Mouse (Mus musculus) lung, postnatal 4 days (tissue): ENCODE data around the gene Flnb.

Experiments
- DNase-seq, 2 experiments: peaks; one replicate each; pipeline ENCODE4 v3.0.0; 2021

Flnb gene

DNA sequence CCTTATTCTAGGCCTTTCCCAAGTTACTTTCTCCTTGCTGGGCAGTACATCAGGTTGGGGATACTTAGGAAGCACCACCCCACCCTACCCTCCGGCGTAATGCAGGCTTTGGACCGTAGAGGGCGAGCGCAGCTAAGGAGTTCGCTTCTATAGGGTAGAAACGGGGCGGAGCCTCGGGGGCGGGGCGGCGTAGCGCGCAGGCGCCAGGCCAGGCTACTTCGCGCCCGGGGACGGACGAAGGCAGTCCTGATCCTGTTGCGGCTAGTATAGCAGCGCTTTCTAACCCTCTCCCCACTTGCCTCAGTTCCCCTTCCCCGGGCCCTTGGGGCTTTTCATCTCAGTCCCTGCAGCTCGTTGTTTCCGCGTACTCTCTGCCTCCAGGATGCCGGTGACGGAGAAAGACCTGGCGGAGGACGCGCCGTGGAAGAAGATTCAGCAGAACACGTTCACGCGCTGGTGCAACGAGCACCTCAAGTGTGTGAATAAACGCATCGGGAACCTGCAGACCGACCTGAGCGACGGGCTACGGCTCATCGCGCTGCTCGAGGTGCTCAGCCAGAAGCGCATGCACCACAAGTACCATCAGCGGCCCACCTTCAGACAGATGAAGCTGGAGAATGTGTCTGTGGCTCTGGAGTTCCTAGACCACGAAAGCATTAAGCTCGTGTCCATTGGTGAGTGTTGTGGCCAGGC is at the start of gene Flnb:
Flnb (plus strand) TSS at position 188 of the 693 bp plus-strand sequence.
- peak; percentile 95 to 98 for DNase-seq

DNA sequence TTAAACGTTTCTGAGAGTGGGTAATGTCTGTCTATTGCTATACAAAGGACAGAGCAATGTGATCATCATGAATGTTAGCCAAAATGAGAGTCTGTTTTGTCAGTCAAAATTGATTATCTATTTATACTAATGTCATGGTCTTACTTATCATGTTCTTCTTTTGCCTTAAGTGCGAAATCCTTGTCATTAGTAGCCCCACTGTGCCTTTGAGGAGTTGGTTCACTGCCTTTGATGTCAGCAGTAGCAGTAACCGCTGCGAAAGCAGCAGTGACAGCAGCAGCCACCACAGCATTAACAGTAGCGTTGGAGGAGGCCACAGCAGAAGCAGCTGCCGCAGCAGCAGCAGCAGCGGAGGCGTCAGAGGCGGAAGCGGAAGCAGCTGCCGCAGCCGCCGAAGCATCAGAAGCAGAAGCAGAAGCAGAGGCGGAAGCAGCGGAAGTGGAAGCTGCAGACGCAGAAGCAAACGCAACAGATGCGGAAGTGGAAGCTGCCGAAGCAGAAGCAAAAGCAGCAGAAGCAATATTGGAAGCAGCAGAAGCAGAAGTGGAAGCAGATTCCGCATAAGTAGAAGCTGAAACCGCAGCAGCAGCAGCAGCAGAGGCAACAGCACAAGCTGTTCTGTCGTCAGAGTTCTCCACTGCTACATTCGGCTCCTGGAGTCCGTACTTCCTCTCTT is 43.9 kb upstream of the Flnb start:
- DNase-seq: peak; percentile 68 to 85

- DNase-seq: no peak
Observed at GRCm38 (mm10) chr14:7786073-7786472, 31.7 kb upstream of the Flnb start.

GRCm38 (mm10) chr14:7789266-7790030 is 28.3 kb upstream of the Flnb start:
- DNase-seq: no peak

GRCm38 (mm10) chr14:7791061-7791531 is 26.7 kb upstream of the Flnb start:
- DNase-seq: no peak

GRCm38 (mm10) chr14:7791532-7792159 is 26.1 kb upstream of the Flnb start, which contains the start of gene Gm26661:
Gene Gm26661, plus strand, starts transcription at chr14:7791587.
- DNase-seq: peak; percentile 75 to 89

- no peak for DNase-seq
Observed at GRCm38 (mm10) chr14:7795961-7796360, 21.8 kb upstream of the Flnb start.

- no peak for DNase-seq
Observed at GRCm38 (mm10) chr14:7800611-7801010, 17.1 kb upstream of the Flnb start.

DNA sequence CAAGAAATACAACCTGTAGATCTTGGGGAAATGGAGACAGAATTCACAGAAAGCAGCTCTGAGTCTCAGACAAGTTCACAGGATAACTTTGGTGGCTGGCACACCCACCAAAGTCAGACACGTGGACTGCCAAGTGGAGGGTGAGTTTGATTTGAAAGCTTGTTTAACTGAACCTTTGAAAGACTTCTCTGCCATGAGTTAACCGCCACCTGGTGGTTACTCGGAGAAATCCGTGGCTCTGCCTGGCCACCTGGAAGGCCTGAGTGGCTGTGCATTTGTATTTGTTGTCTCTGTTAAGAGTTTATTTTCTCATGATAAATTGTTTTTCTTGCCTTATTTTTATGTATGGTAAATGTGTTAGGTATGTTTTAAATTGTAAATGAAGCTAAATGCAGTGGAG is 15.9 kb upstream of the Flnb start:
- peak; percentile 28 to 48 for DNase-seq

DNA sequence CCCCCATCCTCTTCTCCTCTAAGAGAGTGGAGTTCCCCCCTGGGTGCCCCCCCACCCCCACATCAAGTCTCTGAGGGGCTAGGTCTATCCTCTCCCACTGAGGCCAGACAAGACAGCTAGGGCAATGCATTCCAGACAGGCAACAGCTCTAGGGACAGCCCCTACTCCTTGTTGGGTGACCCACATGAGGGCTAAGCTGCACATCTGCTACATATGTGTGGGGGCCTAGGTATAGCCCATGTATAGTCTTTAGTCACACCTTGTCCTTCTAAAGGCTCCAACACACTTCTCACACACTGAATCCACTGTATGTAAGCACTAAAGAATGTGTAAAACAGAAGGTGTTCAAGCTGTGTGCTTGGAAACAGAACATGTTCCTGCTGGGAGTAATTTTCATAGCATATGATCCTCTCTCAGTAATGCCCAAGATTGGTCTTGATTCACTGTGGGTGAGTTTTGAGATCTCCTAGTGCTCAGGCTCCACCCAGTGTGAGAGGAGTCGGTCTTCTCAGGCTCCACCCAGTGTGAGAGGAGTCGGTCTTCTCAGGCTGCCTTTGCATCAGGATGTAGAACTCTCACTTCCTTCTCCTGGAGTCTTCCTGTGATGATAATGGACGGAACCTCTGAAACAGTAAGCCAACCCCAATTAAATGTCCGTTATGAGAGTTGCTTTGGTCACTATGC is 13.7 kb upstream of the Flnb start:
- DNase-seq: no peak

GRCm38 (mm10) chr14:7804558-7804905 is 13.2 kb upstream of the Flnb start:
- no peak for DNase-seq

GRCm38 (mm10) chr14:7807711-7808110 is 10.0 kb upstream of the Flnb start:
- no peak for DNase-seq

GRCm38 (mm10) chr14:7808501-7808981 is 9.2 kb upstream of the Flnb start:
- no peak for DNase-seq

- no peak for DNase-seq
Observed at GRCm38 (mm10) chr14:7809043-7809955, 8.5 kb upstream of the Flnb start.

- DNase-seq: peak in 1 of 2 experiments; percentile 22
Observed at GRCm38 (mm10) chr14:7818463-7819121, 835 bp downstream of the Flnb start.

- DNase-seq: peak; percentile 22 to 35
Observed at GRCm38 (mm10) chr14:7819446-7819845, 1.7 kb downstream of the Flnb start.

DNA sequence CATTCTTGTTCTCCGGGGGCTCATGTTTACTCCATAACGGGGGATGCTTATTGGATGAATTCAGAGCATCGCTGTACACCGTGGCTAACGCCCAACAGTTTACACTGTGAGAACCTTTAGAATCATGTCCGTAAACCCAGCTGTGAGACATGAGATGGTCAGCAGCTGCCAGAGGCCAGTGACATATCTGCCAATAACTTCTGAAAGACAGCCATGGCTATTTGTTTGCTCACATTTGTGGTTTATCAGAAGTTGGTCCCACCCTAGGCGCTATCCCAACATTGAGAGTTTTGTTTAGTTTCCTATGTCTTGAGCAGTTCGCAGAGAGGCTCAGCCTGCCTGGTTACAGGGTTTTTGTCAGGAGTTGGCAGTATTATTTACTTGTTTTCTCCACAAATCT is 3.6 kb downstream of the Flnb start:
- DNase-seq: no peak

DNA sequence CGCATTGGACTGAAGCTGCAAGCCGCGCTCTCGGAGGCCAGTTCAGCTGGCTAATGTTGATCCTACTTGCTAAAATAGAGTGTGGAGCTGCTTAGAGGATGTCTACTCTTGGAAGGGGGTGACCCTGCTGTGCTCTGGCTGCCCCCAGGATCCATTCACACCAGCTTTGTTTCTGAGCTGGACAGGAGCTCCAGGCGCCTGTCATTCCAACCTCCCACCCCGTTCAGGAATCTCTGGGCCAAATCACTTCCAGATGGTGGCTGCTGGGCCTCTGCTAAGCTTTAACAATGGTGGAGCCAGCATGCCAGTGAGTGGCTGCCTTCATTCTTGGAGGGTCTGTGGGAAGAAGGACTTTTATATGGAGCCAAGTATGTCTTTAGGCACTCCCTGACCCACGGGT is 4.9 kb downstream of the Flnb start:
- peak in 1 of 2 experiments; percentile 62 for DNase-seq

DNA sequence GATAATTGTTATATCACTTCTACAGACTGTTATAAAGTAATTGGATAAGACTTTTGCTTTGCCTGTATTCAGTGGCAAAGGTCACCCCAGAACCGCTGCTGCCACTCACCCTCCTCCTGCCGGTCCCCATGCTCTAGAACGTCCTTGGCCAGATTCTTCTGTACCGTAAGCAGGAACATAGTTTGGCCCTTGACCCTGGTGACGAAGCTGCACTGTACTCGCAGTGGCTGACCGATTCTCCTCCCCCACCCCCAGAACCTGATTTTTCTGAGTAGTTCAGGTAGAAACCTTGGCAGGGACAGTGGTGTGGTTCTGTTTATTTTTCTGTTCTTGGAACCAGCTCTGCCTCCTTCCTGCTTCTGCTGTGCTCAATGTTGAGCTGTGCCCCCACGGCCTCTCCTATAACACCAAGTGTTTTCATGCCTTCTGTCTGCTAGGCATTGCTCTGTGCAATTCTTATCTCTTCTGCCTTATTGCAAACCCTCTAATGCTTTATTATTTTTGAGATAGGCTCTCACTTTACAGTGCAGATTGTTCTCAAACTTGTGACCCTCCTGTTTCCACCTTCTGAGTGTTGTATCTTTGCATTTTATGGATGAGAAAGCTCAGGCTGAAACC is 7.0 kb downstream of the Flnb start:
- peak; percentile 35 to 40 for DNase-seq
